Mouse (Mus musculus) lung, embryonic 16.5 days (tissue): ENCODE results near the gene C1qtnf4. TPM values are rescaled to one million over a fixed set of nuclear protein-coding genes. Genes with fewer than 3 reads are reported as not detected.

Source experiments
- ATAC-seq: fragments of 200-750 bp; cut with Nextera tagmentation; 2 replicates; pipeline ENCODE4 v1.8.0; 2017; ENCODE audit warnings: low read depth, mild to moderate bottlenecking, moderate library complexity
- H3K27ac ChIP-seq: fragments of 300-500 bp; sonication (generic); 2 replicates; pipeline ENCODE4 v1.5.1; 2014; ENCODE audit warnings: mild to moderate bottlenecking, control low read depth, low read length
- H3K27me3 ChIP-seq: fragments of 300-500 bp; sonication (generic); 2 replicates; pipeline ENCODE4 v1.6.1; 2014; ENCODE audit warnings: low read depth, low read length, mixed read lengths; ENCODE audit not compliant: control insufficient read depth, insufficient read depth
- H3K36me3 ChIP-seq: fragments of 300-500 bp; sonication (generic); 2 replicates; pipeline ENCODE4 v1.6.1; 2014; ENCODE audit warnings: low read length; ENCODE audit not compliant: control insufficient read depth, insufficient read depth
- H3K4me1 ChIP-seq: fragments of 300-500 bp; sonication (generic); replicated peaks from 2 replicates; pipeline ENCODE4 v1.6.1; 2014; ENCODE audit warnings: low read length, mixed read lengths; ENCODE audit not compliant: control insufficient read depth, insufficient read depth
- H3K4me2 ChIP-seq: fragments of 300-500 bp; sonication (generic); 2 replicates; pipeline ENCODE4 v1.6.1; 2014; ENCODE audit warnings: low read depth, low read length, control low read depth
- H3K4me3 ChIP-seq: fragments of 300-500 bp; sonication (generic); 2 replicates; pipeline ENCODE4 v1.5.1; 2014; ENCODE audit warnings: mild to moderate bottlenecking, low read length, control low read depth
- H3K9ac ChIP-seq: fragments of 300-500 bp; sonication (generic); 2 replicates; pipeline ENCODE4 v1.6.1; 2014; ENCODE audit warnings: low read length, control low read depth
- H3K9me3 ChIP-seq: fragments of 300-500 bp; sonication (generic); 2 replicates; pipeline ENCODE4 v1.6.1; 2016; ENCODE audit warnings: low read length; ENCODE audit not compliant: control insufficient read depth
- WGBS: fragments of 180-500 bp; shearing (Covaris S2); extraction: QIAGEN DNeasy Blood & Tissue Kit; methylation state at CpG from one replicate; pipeline ENCODE4 v1.1.7; 2014; 5-methylcytosine and 5-hydroxymethylcytosine counted together
- polyA plus RNA-seq: library from polyadenylated mRNA; unstranded; fragments of >200 nt; fragmentation: Nextera tagmentation; extraction: Ambion mirVana; gene quantifications from 2 replicates; pipeline ENCODE4 v1.2.1, GENCODE M21; 2015

C1qtnf4 gene
- polyA plus RNA-seq, 1 experiment from 2014 or later, result 3.0 TPM

- Histone ChIP-seq H3K4me3 (peak overlapping the region; percentile 95), H3K4me2 (peak overlapping the region; percentile 73), H3K9me3 (no peaks in the 10 kb centered on the region), H3K27me3 (no peaks in the 10 kb centered on the region), H3K4me1 (peaks cover 15% of the 10 kb centered on the region), H3K36me3 (no peaks in the 10 kb centered on the region), H3K27ac (peak overlapping the region; percentile 89), H3K9ac (peak overlapping the region; percentile 87)
- WGBS, result 36% methylated on average over 8 of the region's 8 CpGs
- ATAC-seq, result peak; percentile 21; the same call in 1 of the 2 replicates
Measured at GRCm38 (mm10) chr2:90939750-90940149, 54.1 kb downstream of the C1qtnf4 start.

Other genes with a start within 250 kb of the C1qtnf4 start
- gene Nup160, start 208.6 kb upstream of the C1qtnf4 start, polyA plus RNA-seq, result 43.7 and 48.9 TPM in 2 replicates
- 85.7 and 88.5 TPM in 2 replicates for gene Fnbp4, start 140.5 kb upstream of the C1qtnf4 start, polyA plus RNA-seq
- gene Agbl2, start 103.1 kb upstream of the C1qtnf4 start, polyA plus RNA-seq, result 2.4 and 2.5 TPM in 2 replicates
- gene Mtch2, start 38.7 kb upstream of the C1qtnf4 start, polyA plus RNA-seq, result 198 and 199 TPM in 2 replicates
- 36.5 and 37.0 TPM in 2 replicates for gene Kbtbd4, start 18.9 kb downstream of the C1qtnf4 start, polyA plus RNA-seq
- gene Ndufs3, start 19.0 kb downstream of the C1qtnf4 start, polyA plus RNA-seq, result 201 and 203 TPM in 2 replicates
- gene Celf1, start 54.5 kb downstream of the C1qtnf4 start, polyA plus RNA-seq, result 71.6 and 75.9 TPM in 2 replicates
- gene Rapsn, start 149.8 kb downstream of the C1qtnf4 start, polyA plus RNA-seq, result 2.0 and 2.3 TPM in 2 replicates
- gene Psmc3, start 168.1 kb downstream of the C1qtnf4 start, polyA plus RNA-seq, result 278 and 298 TPM in 2 replicates
- 39.2 and 44.4 TPM in 2 replicates for gene Slc39a13, start 184.6 kb downstream of the C1qtnf4 start, polyA plus RNA-seq
- 6.4 and 8.8 TPM in 2 replicates for gene Spi1, start 196.5 kb downstream of the C1qtnf4 start, polyA plus RNA-seq
- gene Mybpc3, start 232.3 kb downstream of the C1qtnf4 start, polyA plus RNA-seq, result 13.0 and 18.0 TPM in 2 replicates